Mouse (Mus musculus) bone marrow, adult 2 months (tissue): ENCODE measurements around the gene Slc35e1.

Source experiments
- CTCF ChIP-seq: fragments of 200-500 bp; IDR thresholded peaks from 2 replicates; pipeline ENCODE4 v1.5.1; 2011; ENCODE audit warnings: low read length, control low read depth; ENCODE audit not compliant: control insufficient read depth, insufficient read depth
- POLR2A ChIP-seq: fragments of 200-500 bp; IDR thresholded peaks from 2 replicates; pipeline ENCODE4 v1.6.1; 2011; ENCODE audit warnings: low read depth, mild to moderate bottlenecking, control low read depth, low read length, borderline replicate concordance; ENCODE audit not compliant: control insufficient read depth

DNA sequence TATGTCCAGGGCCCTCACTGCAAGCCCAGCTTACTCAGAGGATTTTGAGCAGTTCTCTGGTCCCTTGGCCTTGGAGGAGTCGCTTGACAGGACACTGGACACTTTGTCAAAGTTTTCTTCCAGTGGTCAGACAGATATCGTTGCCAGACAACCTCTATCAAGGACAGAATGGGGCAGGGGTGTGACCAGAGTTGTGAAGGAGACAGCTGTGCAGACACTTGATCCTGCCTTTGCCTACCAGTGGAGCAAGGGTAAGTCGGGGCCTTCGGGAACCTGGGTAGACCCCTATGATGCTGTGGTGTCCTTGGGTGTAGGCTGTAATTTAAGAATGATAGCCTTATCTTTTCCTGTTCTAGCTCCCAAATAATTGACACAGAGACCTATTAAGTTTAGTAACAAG is 37.1 kb downstream of the Slc35e1 start:
- TF ChIP-seq CTCF: no peak
- TF ChIP-seq POLR2A: no peak
